Mouse (Mus musculus) MEL-GATA-1-ER (cell line): ENCODE results near the gene Syna.

ENCODE experiments used
- DNase-seq: peaks from one replicate; pipeline ENCODE4 v3.0.0-alpha.2; 2012; ENCODE audit warnings: low read depth; ENCODE audit errors: extremely low read depth

Gene Syna

DNA sequence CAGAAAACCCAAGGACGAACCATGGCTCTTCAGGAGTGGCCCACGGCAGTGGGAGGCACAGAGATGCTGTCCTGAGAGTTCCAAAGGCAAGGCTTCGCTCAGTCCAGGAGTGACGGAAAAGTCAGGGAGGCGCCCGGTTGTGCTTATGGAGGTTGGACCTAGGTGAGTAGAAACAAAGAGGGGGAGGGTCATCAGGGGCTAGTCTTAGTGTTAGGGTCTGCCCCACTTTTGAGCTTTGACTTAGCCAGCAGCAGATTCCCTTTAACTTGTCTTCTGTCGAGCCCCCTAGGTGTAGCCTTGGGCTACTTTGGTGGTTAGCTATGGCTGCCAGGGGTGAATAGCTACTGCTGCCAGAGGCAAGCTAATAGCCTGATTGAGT is at the start of gene Syna:
TSS of gene Syna (minus strand) at position 101 of the 379 bp plus-strand sequence.
- DNase-seq = no peak

DNA sequence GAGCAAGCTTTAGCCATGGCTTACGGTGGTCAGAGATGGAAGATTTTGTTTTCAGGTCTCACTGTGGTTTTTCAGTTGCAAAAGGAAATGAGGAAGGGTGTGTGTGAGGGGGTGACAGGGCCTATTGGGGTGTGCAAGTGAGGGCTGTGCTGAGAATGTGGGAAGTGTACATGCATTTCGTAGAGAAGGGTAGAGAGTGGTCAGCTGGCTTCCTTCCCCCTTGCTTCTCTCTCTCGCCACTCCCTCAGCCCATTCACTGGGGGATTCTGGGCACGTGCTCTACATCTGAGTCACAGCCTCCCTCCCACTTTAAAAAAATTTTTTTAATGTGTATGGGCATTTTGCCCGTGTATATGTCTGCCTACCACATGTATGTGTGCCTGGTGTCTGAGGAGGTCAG is 47.1 kb upstream of the Syna start:
- peak; percentile 67 for DNase-seq

- no peak for DNase-seq
These were observed 46.3 kb upstream of the Syna start for GRCm38 (mm10) chr5:134606314-134606713.

DNA sequence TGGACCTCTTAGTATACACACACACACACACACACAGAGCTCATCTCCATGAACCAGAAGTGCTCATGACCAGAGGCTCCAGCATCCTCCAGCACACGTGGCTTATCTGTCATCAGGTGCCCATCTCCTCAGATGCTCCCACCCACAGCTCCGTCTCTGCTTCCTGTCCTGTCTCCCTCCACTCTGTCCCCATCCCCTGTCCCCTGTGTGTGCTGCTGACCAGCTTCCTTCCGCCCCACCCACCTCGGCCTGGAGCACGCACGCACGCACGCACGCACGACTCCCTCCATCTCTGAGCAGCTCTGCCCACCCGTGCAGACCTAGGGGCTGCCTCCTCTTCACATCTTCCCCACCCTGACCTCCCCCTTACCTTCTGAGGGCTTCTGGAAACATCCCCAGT is 44.4 kb upstream of the Syna start:
- no peak for DNase-seq

DNA sequence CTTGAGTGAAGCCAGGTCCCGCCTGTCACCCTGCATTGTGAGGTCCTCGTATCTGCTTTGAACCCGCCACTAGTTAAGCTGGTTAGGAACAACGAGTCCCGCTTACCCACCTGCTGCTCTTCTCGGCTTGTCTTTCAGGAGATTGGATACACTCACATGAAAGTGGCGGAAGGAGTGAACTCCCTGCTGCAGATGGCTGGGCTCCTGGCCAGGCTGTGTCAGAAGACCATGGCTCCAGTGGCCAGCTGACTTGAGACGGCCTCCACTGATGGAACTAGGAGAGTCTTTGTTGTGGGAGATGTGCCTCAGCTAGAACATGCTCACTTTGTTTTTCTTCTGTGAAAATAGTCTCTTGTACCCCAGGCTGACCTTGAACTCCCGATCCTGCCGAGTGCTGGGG is 37.7 kb upstream of the Syna start:
- no peak for DNase-seq

- DNase-seq = no peak
These were observed 33.1 kb upstream of the Syna start for GRCm38 (mm10) chr5:134593093-134593492.

DNA sequence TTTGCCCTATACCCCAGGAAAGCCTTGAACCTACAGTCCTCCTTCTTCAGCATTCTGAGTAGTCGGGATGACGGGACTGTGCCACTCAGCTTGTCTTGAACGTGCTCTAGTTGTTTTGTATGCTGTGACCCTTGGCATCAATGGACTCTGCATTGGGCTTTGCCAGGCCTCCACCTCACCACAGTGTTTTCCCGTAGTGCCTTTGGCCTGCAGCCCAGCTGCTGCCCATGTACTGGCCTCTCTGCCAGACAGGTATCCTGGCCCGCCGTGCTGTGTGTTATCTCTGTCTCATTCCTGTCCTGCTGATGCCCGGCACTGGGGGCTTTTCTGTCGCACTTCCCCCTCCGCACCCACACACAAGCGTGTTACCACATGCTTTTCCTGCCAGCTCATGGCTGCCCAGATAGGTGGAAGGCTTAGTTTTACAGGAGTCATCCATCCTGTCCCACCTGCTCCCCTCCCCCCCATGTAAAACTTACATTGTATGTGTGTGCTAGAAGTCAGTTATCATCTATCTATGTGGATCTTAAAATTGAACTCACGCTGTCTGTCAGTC is 32.1 kb upstream of the Syna start:
- DNase-seq = no peak

DNA sequence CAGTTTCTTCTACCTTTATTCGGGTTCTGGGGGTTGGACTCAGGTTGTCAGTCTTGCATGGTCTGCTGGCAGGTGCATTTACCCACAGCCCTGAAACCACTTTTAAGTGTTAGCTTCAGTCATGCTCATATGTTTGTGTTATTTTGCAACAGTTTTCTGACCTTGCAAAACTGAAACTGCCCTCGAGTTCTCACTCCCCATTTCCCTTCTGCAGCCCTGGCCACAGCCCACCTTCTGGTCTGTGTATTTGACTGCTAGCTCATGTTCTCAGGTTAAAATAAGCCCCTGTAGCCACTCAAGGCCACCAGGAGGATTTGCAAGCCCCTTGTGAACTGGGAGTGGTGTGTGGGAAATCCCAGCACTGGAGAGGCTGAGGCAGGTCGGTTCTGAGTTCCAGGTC is 29.9 kb upstream of the Syna start:
- no peak for DNase-seq

- peak; percentile 91 for DNase-seq
These were observed 24.8 kb upstream of the Syna start for GRCm38 (mm10) chr5:134584798-134585197.

GRCm38 (mm10) chr5:134583884-134584213 is 23.9 kb upstream of the Syna start:
- peak; percentile 85 for DNase-seq

GRCm38 (mm10) chr5:134583006-134583883 is 23.3 kb upstream of the Syna start:
- no peak for DNase-seq

GRCm38 (mm10) chr5:134582221-134582907 is 22.4 kb upstream of the Syna start:
- DNase-seq = peak; percentile 90

- DNase-seq = no peak
These were observed 21.2 kb upstream of the Syna start, which contains the start of gene Rfc2 for GRCm38 (mm10) chr5:134581146-134581545. TSS of gene Rfc2 (plus strand) at chr5:134581366.

DNA sequence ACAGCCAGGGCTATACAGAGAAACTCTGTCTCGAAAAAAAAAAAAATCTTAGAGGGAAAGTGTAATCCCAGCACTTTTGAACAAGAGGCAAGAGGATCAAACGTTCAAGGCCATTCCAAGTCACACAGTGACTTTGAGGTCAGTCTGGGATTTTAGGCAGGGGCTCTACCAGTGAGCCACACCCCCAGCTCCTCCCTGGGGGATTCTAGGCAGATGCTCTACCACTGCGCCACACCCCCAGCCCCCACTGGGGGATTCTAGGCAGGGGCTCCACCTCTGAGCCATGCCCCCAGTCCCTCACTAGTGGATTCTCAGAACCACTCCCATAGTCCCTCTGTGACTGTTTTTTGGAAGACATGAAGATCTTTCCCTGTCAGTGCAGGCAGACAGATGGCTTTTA is 19.2 kb upstream of the Syna start:
- DNase-seq = no peak

DNA sequence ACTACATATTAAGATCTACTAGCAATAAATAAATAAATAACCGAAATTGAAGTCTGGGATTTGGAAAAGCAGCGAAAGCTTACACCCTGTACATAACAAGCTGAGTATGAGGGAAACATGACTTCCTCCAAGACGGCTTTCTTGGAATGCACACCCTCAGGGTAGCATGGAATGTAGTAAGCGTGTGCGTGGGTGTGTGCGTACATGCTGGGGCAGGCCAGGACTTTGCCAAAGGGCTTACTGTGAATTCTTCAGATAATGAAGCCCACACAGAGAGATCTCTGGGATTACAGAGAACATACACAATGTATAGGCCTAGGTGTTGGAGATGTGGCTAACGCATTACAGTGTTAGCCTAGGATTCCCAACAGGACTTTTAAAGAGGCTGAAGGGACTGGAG is 17.6 kb upstream of the Syna start:
- no peak for DNase-seq

DNA sequence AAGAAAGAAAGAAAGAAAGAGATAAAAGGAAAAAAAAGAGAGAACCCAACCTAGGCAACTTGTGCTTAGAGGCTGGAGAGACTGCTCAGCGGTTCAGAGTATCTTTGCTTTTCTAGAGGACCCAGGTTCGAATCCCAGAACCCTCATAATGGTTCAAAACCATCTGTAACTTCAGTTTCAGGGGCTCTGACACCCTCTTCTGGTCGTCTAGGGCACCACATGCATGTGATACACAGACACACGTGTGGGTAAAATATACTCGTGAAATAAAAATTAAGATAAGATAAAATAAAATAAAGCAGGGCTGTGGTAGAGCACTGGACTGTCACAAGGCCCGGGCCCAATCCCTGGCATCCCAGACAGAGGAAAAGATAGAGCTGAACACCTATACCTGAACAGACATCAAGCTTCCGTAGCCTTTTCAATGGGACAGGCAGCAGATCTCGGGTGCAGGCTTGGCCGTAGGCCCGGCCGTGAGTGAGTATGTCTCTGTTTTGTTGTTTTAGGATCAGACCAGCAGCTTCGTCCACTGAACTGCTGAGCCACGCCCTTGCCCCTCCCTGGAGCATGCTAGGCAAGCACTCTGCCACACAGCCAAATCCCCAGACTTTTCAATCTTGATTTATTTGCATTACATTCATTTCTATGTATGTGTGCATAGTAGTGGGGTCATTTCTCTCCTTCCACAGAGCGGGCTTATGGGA is 16.7 kb upstream of the Syna start:
- DNase-seq = no peak

- no peak for DNase-seq
These were observed 15.9 kb upstream of the Syna start for GRCm38 (mm10) chr5:134575833-134576232.

GRCm38 (mm10) chr5:134572508-134573214 is 12.7 kb upstream of the Syna start:
- no peak for DNase-seq

DNA sequence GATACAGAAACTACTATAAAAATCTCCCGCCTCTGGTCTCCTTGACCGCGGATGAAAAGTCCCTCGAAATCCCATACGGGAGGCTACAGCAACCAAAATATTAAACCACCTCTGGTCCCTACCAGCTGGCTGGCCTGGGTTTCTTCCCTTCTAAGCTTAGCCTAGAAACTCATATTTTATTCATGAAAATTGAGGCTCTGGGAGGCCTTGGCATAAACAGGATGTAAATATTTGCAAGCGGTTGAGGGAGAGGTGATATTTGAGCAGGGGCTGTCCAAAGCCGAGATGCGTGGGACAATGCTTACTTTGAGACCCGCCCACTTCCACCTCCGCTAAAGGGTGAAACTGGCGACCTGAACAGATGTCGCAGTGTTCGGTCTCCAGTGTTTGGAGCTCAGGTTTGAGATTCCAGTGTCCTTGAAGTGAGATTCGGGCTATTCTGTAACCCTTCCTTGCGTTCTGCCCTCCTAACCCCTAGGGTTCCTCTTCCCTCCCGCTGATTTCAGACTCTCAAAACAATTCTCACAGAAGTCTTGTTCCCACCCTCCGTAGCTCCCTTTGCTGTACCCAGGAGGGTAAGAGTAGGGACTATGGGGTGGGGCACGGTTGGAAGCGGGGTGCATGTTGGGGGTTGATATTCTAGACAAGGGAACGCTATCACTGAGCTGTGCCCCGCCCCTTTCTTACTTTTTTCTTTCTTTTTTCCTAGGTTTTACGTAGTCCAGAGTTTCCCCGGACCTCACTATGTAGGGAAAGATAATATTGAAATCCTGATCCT is 11.9 kb upstream of the Syna start:
- peak; percentile 72 for DNase-seq

DNA sequence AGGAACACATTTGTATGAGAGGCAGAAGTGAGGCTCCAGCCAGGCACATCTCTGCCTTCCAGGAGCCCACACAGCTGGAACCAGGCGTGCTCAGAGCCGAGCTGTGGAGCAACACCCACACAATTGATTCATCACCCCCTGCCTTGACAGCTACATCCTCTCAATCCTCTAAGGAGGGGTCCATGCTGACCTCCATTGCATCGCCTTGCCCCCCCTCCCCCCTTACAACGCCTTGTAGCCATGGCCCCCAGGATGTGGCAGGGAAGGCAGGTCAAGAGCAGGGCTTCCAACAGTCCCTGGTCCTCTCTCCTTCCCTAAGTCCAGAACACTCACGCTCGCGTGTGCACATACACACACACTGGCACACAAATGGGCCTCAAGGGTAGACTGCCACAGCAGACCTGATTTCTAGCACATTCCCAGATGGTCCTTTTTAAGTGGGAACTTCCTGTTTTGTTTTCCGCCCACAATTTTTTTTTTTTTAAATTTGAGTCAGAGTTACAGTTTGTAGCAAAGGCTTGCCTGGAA is 9.1 kb upstream of the Syna start:
- DNase-seq = no peak
